Mouse (Mus musculus): Measurements from ENCODE around the gene Opa3.

Opa3 gene

GRCm38 (mm10) chr7:19227883-19228792 lies at the start of gene Opa3:
Gene Opa3, plus strand, starts transcription at chr7:19228334.
- peak; percentile 99 for DNase-seq (ENCODE audit: low spot score in 2 of 2)

- peak; percentile 80 to 82 for DNase-seq (ENCODE audit: low spot score in 2 of 2)
Measured at GRCm38 (mm10) chr7:19178443-19179092, 49.6 kb upstream of the Opa3 start.

DNA sequence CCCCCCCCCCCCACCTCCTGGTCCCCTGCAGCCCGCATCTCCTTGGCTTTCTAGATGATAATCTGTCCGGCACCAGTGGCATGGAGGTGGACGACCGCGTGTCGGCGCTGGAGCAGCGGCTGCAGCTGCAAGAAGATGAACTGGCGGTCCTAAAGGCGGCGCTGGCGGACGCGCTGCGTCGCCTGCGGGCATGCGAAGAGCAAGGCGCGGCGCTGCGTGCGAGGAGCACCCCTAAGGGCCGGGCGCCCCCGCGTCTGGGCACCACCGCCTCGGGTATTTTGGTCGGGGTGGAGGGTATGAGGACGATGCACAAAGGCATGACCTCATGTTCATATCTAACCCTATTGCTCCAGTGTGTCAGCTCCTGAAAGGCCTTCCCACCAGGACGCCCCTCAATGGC lies 49.0 kb upstream of the Opa3 start:
- peak in 1 of 2 experiments; percentile 52 for DNase-seq (ENCODE audit: low spot score in 2 of 2)

DNA sequence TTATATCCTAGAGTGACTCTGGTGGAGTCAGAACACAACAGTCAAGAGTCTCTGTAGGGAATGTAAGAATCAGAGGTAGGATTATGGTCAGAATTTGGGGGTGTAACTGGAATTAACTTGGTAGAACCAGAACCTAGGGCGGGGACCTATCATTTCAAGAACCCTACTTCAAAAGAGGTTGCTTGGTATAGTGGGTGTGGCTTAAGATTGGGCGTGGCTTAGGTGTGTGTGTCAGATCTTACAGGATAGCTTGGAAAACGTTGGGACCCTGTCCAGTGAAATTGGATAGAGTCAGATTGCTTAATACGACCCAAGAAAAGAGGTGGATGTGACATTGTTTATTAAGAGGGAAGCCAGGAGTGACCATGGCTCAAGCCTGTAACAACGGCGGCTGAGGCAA lies 48.2 kb upstream of the Opa3 start:
- DNase-seq (ENCODE audit: low spot score in 2 of 2), result no peak

DNA sequence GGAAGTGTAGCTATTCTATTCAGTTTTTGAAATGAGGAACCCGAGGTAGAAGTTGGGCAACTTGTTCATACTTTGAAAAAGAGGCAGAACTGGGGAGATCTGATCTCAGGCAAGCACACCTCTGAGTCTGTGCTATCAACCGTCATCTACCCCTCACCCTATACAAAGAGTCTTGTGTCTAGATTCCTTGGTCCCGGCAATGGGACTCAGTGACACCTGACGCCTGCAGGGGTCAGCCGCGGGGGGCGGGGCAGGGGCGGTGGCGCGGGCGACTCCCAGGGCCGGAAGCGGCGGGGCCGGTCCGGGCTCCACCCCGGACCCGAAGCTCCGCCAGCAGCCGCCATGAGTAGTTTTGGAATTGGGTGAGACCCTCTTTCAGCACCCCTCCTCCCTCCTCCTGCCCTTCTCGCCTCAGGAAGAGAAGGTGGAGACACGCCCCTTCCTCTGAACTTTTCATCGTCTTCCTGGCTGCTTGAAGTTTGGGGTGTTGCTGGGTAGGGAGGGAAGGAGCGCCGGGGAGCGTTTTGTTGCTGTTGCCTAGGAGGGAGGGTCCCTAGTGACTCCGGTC lies 47.2 kb upstream of the Opa3 start:
- no peak for DNase-seq (ENCODE audit: low spot score in 2 of 2)

DNA sequence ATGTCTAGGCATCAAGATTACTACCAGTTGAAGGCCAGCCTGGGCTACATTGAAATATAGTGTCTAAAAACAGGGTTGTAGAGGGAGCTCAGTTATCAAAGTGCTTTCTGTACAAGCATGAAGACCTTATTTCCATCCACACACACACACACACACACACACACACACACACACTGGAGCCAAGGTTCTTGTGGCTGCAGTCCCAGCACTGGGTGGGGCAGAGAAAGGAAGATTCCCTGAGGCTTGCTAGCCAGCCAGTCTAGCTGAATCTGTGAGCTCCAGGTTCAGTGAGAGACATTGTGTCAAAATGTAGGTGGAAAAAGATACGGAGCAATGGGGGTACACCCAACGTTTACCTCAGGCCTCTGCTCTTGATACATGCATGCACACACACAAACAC lies 43.9 kb upstream of the Opa3 start:
- DNase-seq (ENCODE audit: low spot score in 2 of 2), result no peak

DNA sequence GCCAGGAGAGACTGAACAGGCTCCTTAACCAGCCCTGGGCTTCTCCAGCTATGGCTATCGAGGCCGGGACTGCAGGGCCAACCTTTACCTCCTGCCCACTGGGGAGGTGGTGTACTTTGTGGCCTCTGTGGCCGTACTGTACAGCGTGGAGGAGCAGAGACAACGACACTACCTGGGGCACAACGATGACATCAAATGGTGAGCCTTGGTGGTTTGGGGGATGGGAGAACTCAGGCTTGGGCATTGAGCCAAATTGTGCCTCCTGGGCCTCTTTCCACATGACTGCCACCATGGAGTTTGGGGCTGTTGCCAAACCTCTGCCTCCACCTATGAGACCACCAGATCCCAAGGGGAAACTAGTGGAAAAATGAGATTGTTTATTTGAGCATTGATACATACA lies 43.4 kb upstream of the Opa3 start:
- DNase-seq (ENCODE audit: low spot score in 2 of 2), result no peak

DNA sequence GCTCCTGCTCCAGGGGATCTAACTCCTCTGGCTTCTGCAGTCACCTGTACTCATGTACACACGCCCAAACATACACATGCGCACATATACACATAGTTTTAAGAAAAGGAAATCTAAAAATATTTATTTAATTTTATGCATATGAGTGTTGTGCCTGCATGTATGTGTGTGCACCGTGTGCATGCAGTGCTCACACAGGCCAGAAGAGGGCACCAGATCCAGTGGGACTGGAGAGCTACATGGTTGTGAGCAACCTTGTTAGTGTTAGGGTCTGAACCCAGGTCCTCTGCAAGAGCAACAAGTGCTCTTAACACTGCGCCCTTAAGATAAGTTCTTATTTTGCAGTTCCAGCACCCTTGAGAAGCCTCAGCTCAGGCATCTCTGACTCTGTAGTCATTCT lies 33.5 kb upstream of the Opa3 start:
- no peak for DNase-seq (ENCODE audit: low spot score in 2 of 2)

DNA sequence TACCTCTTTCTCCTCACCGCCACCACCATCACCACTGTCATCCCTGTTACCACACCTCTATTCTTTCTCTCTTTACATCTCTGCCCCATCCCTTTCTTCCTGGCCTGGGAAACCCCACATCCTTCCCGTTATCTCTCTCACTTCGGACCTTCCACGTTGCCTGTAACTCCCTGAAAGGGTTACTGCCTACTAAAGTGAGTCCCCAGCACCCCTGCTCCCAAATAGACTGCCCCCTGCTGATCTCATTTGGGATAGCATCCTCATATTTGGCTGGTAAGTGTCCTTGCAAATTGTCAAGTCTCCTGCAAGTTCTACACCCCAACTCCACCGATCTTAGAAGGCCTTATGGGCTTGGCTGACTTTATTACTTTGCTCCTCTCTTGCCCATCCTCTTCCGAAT lies 31.5 kb upstream of the Opa3 start:
- peak in 1 of 2 experiments; percentile 44 for DNase-seq (ENCODE audit: low spot score in 2 of 2)

- no peak for DNase-seq (ENCODE audit: low spot score in 2 of 2)
Measured at GRCm38 (mm10) chr7:19197985-19198384, 30.1 kb upstream of the Opa3 start.

DNA sequence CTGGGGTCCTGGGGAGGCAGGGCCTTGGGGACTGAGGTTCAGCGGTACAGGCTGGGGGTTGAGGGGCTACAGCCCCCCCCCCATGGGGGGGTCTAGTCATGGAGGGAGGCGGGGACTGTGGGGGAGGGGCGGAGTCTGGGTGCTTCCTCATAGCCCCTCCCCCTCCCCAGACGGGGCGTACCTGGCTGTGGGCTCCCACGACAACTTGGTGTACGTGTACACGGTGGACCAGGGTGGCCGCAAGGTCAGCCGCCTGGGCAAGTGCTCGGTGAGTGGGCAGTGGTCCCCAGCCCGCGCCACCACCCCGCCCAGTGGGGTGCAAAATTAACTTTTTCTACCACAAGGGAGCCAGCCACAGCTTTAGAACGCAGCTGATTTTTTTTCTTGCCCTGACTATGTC lies 26.5 kb upstream of the Opa3 start:
- no peak for DNase-seq (ENCODE audit: low spot score in 2 of 2)

GRCm38 (mm10) chr7:19202065-19202850 lies 25.9 kb upstream of the Opa3 start:
- DNase-seq (ENCODE audit: low spot score in 2 of 2), result no peak

DNA sequence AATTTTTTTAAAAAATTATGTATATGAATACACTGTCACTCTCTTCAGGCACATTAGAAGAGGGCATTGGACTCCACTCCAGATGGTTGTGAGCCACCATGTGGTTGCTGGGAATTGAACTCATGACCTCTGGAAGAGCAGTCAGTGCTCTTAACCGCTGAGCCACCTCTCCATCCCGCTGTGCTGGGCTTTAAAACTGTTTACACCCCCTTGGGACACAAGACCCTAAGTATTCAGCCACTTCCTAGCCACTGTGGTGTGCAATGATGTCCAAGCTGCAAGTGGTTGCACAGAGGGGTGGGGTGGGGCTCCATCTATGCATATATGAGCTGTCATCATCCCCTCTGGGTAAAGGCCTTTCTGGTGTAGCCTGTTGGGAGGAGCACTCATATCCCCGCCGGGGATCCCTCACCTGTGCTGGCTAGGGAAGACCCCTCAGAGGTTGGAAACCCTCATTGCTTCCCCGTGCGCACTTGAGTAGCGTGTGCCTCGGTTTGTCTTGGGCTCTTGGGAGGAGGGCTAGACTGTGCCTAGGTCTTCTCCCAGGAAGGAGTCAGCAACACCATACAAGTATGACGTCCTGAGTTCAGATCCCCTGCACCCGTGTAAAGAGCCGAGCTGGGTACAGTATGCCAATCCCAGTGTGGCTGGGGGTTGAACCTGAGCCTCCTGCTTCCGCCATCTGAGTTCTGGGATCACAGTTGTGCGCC lies 19.8 kb upstream of the Opa3 start:
- DNase-seq (ENCODE audit: low spot score in 2 of 2), result no peak

DNA sequence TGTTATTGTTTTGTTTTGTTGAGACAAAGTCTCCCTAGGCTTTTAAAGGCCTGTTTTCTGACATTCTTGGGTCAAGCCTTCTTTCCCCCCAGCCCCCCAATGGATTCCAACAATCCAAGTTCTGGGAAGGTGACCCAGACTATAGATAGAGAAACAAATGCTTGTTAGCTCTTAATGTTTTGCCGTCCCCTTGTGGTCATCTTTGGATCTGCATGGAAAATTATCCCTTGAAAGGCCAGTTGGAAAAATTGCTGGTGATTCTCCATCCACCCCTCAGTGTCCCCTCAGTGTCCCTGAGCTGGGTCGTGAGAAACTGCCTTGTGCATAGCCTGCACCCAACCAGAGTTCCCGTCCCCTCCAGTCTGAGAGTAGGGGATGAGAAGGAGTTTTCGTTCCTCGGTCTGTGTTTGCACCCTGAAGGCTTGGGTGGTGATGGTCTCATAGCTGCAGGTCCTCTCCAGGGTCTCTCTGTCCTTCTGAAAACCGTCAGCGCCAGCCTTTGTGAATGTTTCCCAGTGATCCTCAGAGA lies 19.1 kb upstream of the Opa3 start:
- DNase-seq (ENCODE audit: low spot score in 2 of 2), result peak in 1 of 2 experiments; percentile 44

- DNase-seq (ENCODE audit: low spot score in 2 of 2), result no peak
Measured at GRCm38 (mm10) chr7:19209494-19209893, 18.6 kb upstream of the Opa3 start.

GRCm38 (mm10) chr7:19210010-19210409 lies 18.1 kb upstream of the Opa3 start:
- DNase-seq (ENCODE audit: low spot score in 2 of 2), result no peak

- no peak for DNase-seq (ENCODE audit: low spot score in 2 of 2)
Measured at GRCm38 (mm10) chr7:19211041-19211675, 17.0 kb upstream of the Opa3 start.

GRCm38 (mm10) chr7:19211996-19212755 lies 16.0 kb upstream of the Opa3 start, which contains the start of gene Gpr4:
Gene Gpr4, plus strand, starts transcription at chr7:19212538.
- no peak for DNase-seq (ENCODE audit: low spot score in 2 of 2)

GRCm38 (mm10) chr7:19213385-19213784 lies 14.7 kb upstream of the Opa3 start:
- DNase-seq (ENCODE audit: low spot score in 2 of 2), result no peak

DNA sequence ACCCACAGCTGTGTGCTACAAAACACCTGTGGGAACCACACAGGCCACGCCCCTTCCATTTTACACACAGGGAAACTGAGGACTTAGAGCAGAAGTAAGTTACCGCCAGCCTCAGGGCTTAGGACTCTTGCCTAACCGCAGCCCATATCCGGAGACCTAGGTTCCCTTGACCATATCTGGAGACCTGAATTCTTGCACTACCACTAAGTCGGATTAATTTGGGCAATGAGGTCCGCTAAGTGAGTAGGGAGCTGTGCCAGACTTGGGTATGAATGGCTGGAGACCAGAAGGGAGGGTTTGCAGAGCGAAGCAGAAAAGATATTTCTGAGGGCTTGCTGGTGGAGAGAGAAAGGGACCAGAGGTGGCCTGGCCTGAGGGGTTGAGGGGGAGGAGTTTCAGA lies 13.8 kb upstream of the Opa3 start:
- DNase-seq (ENCODE audit: low spot score in 2 of 2), result no peak

Measured in frontal cortex, postnatal 25 days (tissue).